Mouse (Mus musculus) embryonic facial prominence, embryonic 14.5 days (tissue): ENCODE measurements around the gene Lrr1. TPM values are rescaled to one million over a fixed set of nuclear protein-coding genes. Genes with fewer than 3 reads are reported as not detected.

Experiments used
- ATAC-seq: fragments of 200-750 bp; cut with Nextera tagmentation; 2 replicates; pipeline ENCODE4 v1.8.0; 2017; ENCODE audit warnings: low read depth, moderate number of reproducible peaks, moderate TSS enrichment
- DNase-seq: peaks from one replicate; pipeline ENCODE4 v3.0.0-alpha.2; 2015; ENCODE audit warnings: low spot score
- H3K27ac ChIP-seq: fragments of 300-500 bp; sonication (generic); replicated peaks from 2 replicates; pipeline ENCODE4 v1.5.1; 2014; ENCODE audit warnings: low read depth, mild to moderate bottlenecking, low read length, moderate library complexity
- H3K27me3 ChIP-seq: fragments of 300-500 bp; sonication (generic); replicated peaks from 2 replicates; pipeline ENCODE4 v1.6.1; 2014; ENCODE audit warnings: low read length; ENCODE audit not compliant: control insufficient read depth, insufficient read depth
- H3K36me3 ChIP-seq: fragments of 300-500 bp; sonication (generic); 2 replicates; pipeline ENCODE4 v1.6.1; 2014; ENCODE audit warnings: low read length, mixed read lengths; ENCODE audit not compliant: control insufficient read depth, insufficient read depth
- H3K4me1 ChIP-seq: fragments of 300-500 bp; sonication (generic); 2 replicates; pipeline ENCODE4 v1.6.1; 2014; ENCODE audit warnings: antibody characterized with exemption, low read length; ENCODE audit not compliant: control insufficient read depth, insufficient read depth
- H3K4me2 ChIP-seq: fragments of 300-500 bp; sonication (generic); 2 replicates; pipeline ENCODE4 v1.6.1; 2014; ENCODE audit warnings: low read depth, mild to moderate bottlenecking, low read length, moderate library complexity, mixed read lengths
- H3K4me3 ChIP-seq: fragments of 300-500 bp; sonication (generic); 2 replicates; pipeline ENCODE4 v1.5.1; 2014; ENCODE audit warnings: low read depth, mild to moderate bottlenecking, low read length
- H3K9ac ChIP-seq: fragments of 300-500 bp; sonication (generic); 2 replicates; pipeline ENCODE4 v1.6.1; 2014; ENCODE audit warnings: low read depth, mild to moderate bottlenecking, low read length, moderate library complexity, mixed read lengths
- H3K9me3 ChIP-seq: fragments of 300-500 bp; sonication (generic); 2 replicates; pipeline ENCODE4 v1.6.1; 2016; ENCODE audit warnings: low read length; ENCODE audit not compliant: control insufficient read depth
- WGBS: fragments of 180-500 bp; shearing (Covaris S2); extraction: QIAGEN DNeasy Blood & Tissue Kit; methylation state at CpG from one replicate; pipeline ENCODE4 v1.1.7; 2014; 5-methylcytosine and 5-hydroxymethylcytosine counted together
- polyA plus RNA-seq: library from polyadenylated mRNA; unstranded; fragments of >200 nt; fragmentation: Nextera tagmentation; extraction: Ambion mirVana; gene quantifications from 2 replicates; pipeline ENCODE4 v1.2.1, GENCODE M21; 2014

The Lrr1 gene
- polyA plus RNA-seq, 1 experiment from 2014 or later: 18.4 TPM

- Histone ChIP-seq H3K9me3 (no peaks in the 10 kb centered on the region), H3K4me3 (no peak overlapping the region), H3K9ac (no peak overlapping the region), H3K27ac (no peak overlapping the region), H3K4me1 (peaks cover 9% of the 10 kb centered on the region), H3K4me2 (no peak overlapping the region), H3K27me3 (no peaks in the 10 kb centered on the region), H3K36me3 (peaks cover 20% of the 10 kb centered on the region)
- DNase-seq: no peak
- 90% methylated on average over 2 of the region's 2 CpGs for WGBS
- ATAC-seq: no peak
Measured at GRCm38 (mm10) chr12:69171307-69171706, 2.7 kb downstream of the Lrr1 start.

GRCm38 (mm10) chr12:69175975-69176374, 7.4 kb downstream of the Lrr1 start:
- H3K27ac ChIP-seq: no peak overlapping the region
- WGBS: 93% methylated on average over 3 of the region's 3 CpGs
- no peaks in the 10 kb centered on the region for H3K27me3 ChIP-seq
- H3K4me1 ChIP-seq: no peaks in the 10 kb centered on the region
- no peaks in the 10 kb centered on the region for H3K9me3 ChIP-seq
- DNase-seq (no peak), ATAC-seq (no peak)
- H3K36me3 ChIP-seq: peaks cover 22% of the 10 kb centered on the region
- H3K4me2 ChIP-seq: no peak overlapping the region
- H3K9ac ChIP-seq: no peak overlapping the region
- H3K4me3 ChIP-seq: no peak overlapping the region

GRCm38 (mm10) chr12:69177526-69177925, 8.9 kb downstream of the Lrr1 start:
- no peak overlapping the region for H3K4me3 ChIP-seq
- no peak overlapping the region for H3K4me2 ChIP-seq
- H3K27ac ChIP-seq: no peak overlapping the region
- H3K9me3 ChIP-seq: no peaks in the 10 kb centered on the region
- H3K36me3 ChIP-seq: peaks cover 37% of the 10 kb centered on the region
- WGBS: 84% methylated on average over 3 of the region's 3 CpGs
- H3K27me3 ChIP-seq: no peaks in the 10 kb centered on the region
- no peaks in the 10 kb centered on the region for H3K4me1 ChIP-seq
- DNase-seq (no peak), ATAC-seq (no peak)
- no peak overlapping the region for H3K9ac ChIP-seq

- 61% methylated on average over 10 of the region's 12 CpGs for WGBS
- ATAC-seq (no peak), DNase-seq (no peak)
- Histone ChIP-seq H3K4me3 (no peak overlapping the region), H3K27me3 (no peaks in the 10 kb centered on the region), H3K9ac (no peak overlapping the region), H3K4me1 (0 out of 2 replicates have a peak, but pooled peaks cover 3% of the 10 kb centered on the region), H3K4me2 (no peak overlapping the region), H3K9me3 (no peaks in the 10 kb centered on the region), H3K36me3 (peaks cover 32% of the 10 kb centered on the region), H3K27ac (no peak overlapping the region)
Measured at GRCm38 (mm10) chr12:69179371-69179770, 10.8 kb downstream of the Lrr1 start.

GRCm38 (mm10) chr12:69181800-69182199, 13.2 kb downstream of the Lrr1 start:
- H3K9ac ChIP-seq: no peak overlapping the region
- no peak overlapping the region for H3K4me2 ChIP-seq
- no peak for DNase-seq
- WGBS: 87% methylated on average over 4 of the region's 4 CpGs
- H3K9me3 ChIP-seq: no peaks in the 10 kb centered on the region
- H3K36me3 ChIP-seq: peaks cover 19% of the 10 kb centered on the region
- no peak overlapping the region for H3K27ac ChIP-seq
- ATAC-seq: no peak
- H3K4me3 ChIP-seq: no peak overlapping the region
- H3K27me3 ChIP-seq: no peaks in the 10 kb centered on the region
- peaks cover 13% of the 10 kb centered on the region for H3K4me1 ChIP-seq

- under 1% methylated on average over 41 of the region's 84 CpGs for WGBS
- Histone ChIP-seq H3K9me3 (no peaks in the 10 kb centered on the region), H3K27me3 (no peaks in the 10 kb centered on the region), H3K36me3 (peaks cover 32% of the 10 kb centered on the region), H3K4me1 (peaks cover 13% of the 10 kb centered on the region), H3K27ac (peak within 1 kb of the TSS; percentile 86), H3K4me3 (peak within 1 kb of the TSS; percentile 90), H3K4me2 (peak within 1 kb of the TSS; percentile 95), H3K9ac (peak within 1 kb of the TSS; percentile 92)
- peak; percentile 99 for ATAC-seq
- DNase-seq: peak; percentile 99
Measured at GRCm38 (mm10) chr12:69183583-69184308, 15.1 kb downstream of the Lrr1 start, which contains the start of the genes Rpl36al and Mgat2. TSS of gene Rpl36al (minus strand) at chr12:69184083. TSS of gene Mgat2 (plus strand) at chr12:69184157.

- WGBS: 3% methylated on average over 62 of the region's 86 CpGs
- H3K9me3 ChIP-seq: no peaks in the 10 kb centered on the region
- H3K27ac ChIP-seq: peak overlapping the region; percentile 86
- ATAC-seq (peak; percentile 60), DNase-seq (peak; percentile 44)
- H3K36me3 ChIP-seq: peaks cover 39% of the 10 kb centered on the region
- no peaks in the 10 kb centered on the region for H3K27me3 ChIP-seq
- peak overlapping the region; percentile 92 for H3K9ac ChIP-seq
- peak overlapping the region; percentile 95 for H3K4me2 ChIP-seq
- H3K4me1 ChIP-seq: peaks cover 13% of the 10 kb centered on the region
- H3K4me3 ChIP-seq: peak overlapping the region; percentile 90
Measured at GRCm38 (mm10) chr12:69184342-69185295, 16.0 kb downstream of the Lrr1 start.

GRCm38 (mm10) chr12:69185371-69185770, 16.8 kb downstream of the Lrr1 start:
- peak overlapping the region; percentile 95 for H3K4me2 ChIP-seq
- H3K9ac ChIP-seq: peak overlapping the region; percentile 92
- no peaks in the 10 kb centered on the region for H3K9me3 ChIP-seq
- H3K27me3 ChIP-seq: no peaks in the 10 kb centered on the region
- DNase-seq (no peak), ATAC-seq (no peak)
- H3K4me3 ChIP-seq: peak overlapping the region; percentile 90
- 72% methylated on average over 7 of the region's 7 CpGs for whole genome bisulfite sequencing
- H3K4me1 ChIP-seq: peaks cover 13% of the 10 kb centered on the region
- peaks cover 46% of the 10 kb centered on the region for H3K36me3 ChIP-seq
- no peak overlapping the region for H3K27ac ChIP-seq
